Mouse (Mus musculus) granulocyte monocyte progenitor cell, adult 5-6 weeks (primary cell): ENCODE measurements around the gene Rgs7. TPM values are rescaled to one million over a fixed set of nuclear protein-coding genes. Genes with fewer than 3 reads are reported as not detected.

Source experiments
- ATAC-seq: replicated peaks from 2 replicates; pipeline ENCODE4 v1.8.0; 2016; ENCODE audit warnings: mild to moderate bottlenecking, moderate TSS enrichment, inconsistent platforms; ENCODE audit not compliant: poor library complexity, severe bottlenecking
- total RNA-seq, 2 experiments: library from RNA; stranded (forward) in 1 of 2; stranded (reverse) in 1 of 2; fragments of 200-712, 200-1000 nt in 1 of 2; fragments of >200 nt in 1 of 2; fragmentation: Nextera tagmentation in 1 of 2; gene quantifications; 2 replicates each; pipeline ENCODE4 v1.2.3; 2014 to 2017

Rgs7 gene
- total RNA-seq (2014; fragmentation: Nextera tagmentation) (not detected in 2 replicates), total RNA-seq (2017) (not detected in 2 replicates)

GRCm38 (mm10) chr1:175491861-175492682, at the start of gene Rgs7:
Gene Rgs7 (minus strand): TSS chr1:175492500.
- ATAC-seq = peak; percentile 64

- ATAC-seq = no peak
These were observed 48.4 kb upstream of the Rgs7 start for GRCm38 (mm10) chr1:175540700-175541099.

- peak; percentile 48; the same call in 1 of the 2 replicates for ATAC-seq
These were observed 45.0 kb upstream of the Rgs7 start for GRCm38 (mm10) chr1:175537321-175537720.

GRCm38 (mm10) chr1:175529858-175530257, 37.6 kb upstream of the Rgs7 start:
- ATAC-seq = no peak

GRCm38 (mm10) chr1:175524626-175525294, 32.5 kb upstream of the Rgs7 start:
- ATAC-seq = peak; percentile 97

GRCm38 (mm10) chr1:175523572-175523971, 31.3 kb upstream of the Rgs7 start:
- no peak for ATAC-seq

- ATAC-seq = no peak
These were observed 22.2 kb upstream of the Rgs7 start for GRCm38 (mm10) chr1:175514543-175514942.

- no peak for ATAC-seq
These were observed 19.9 kb upstream of the Rgs7 start for GRCm38 (mm10) chr1:175512173-175512572.

- ATAC-seq = no peak
These were observed 17.7 kb upstream of the Rgs7 start for GRCm38 (mm10) chr1:175509989-175510388.

- ATAC-seq = peak; percentile 23
These were observed 363 bp upstream of the Rgs7 start for GRCm38 (mm10) chr1:175492683-175493043.

- no peak for ATAC-seq
These were observed 814 bp downstream of the Rgs7 start for GRCm38 (mm10) chr1:175491511-175491860.

- no peak for ATAC-seq
These were observed 7.2 kb downstream of the Rgs7 start for GRCm38 (mm10) chr1:175485109-175485508.

GRCm38 (mm10) chr1:175473060-175473459, 19.2 kb downstream of the Rgs7 start:
- ATAC-seq = peak; percentile 55

GRCm38 (mm10) chr1:175469087-175469788, 23.1 kb downstream of the Rgs7 start:
- peak; percentile 64 for ATAC-seq

GRCm38 (mm10) chr1:175464566-175464965, 27.7 kb downstream of the Rgs7 start:
- ATAC-seq = no peak

GRCm38 (mm10) chr1:175462351-175462750, 29.9 kb downstream of the Rgs7 start:
- ATAC-seq = no peak

GRCm38 (mm10) chr1:175454041-175454636, 38.2 kb downstream of the Rgs7 start:
- ATAC-seq = no peak

- no peak for ATAC-seq
These were observed 44.3 kb downstream of the Rgs7 start for GRCm38 (mm10) chr1:175448017-175448416.

GRCm38 (mm10) chr1:175442939-175443338, 49.4 kb downstream of the Rgs7 start:
- ATAC-seq = no peak

- ATAC-seq = no peak
These were observed 50.3 kb downstream of the Rgs7 start for GRCm38 (mm10) chr1:175442025-175442424.
